Mouse (Mus musculus) embryonic fibroblast, embryonic 13.5 days (primary cell): ENCODE measurements around the gene Rasl11a.

Experiments used
- CTCF ChIP-seq: IDR thresholded peaks from 2 replicates; pipeline ENCODE4 v1.5.1; 2011; ENCODE audit warnings: mild to moderate bottlenecking, control low read depth, low read length, moderate library complexity, borderline replicate concordance; ENCODE audit not compliant: insufficient read depth
- POLR2A ChIP-seq: IDR thresholded peaks from 2 replicates; pipeline ENCODE4 v1.6.1; 2011; ENCODE audit warnings: low read depth, mild to moderate bottlenecking, control low read depth, low read length, moderate library complexity

- TF ChIP-seq POLR2A (no peak), CTCF (no peak)
These were observed 450 bp upstream of the Rasl11a start for GRCm38 (mm10) chr5:146844301-146844941.
